ENCODE assay signal across 8 mouse cellular contexts in the genomic region with DNA sequence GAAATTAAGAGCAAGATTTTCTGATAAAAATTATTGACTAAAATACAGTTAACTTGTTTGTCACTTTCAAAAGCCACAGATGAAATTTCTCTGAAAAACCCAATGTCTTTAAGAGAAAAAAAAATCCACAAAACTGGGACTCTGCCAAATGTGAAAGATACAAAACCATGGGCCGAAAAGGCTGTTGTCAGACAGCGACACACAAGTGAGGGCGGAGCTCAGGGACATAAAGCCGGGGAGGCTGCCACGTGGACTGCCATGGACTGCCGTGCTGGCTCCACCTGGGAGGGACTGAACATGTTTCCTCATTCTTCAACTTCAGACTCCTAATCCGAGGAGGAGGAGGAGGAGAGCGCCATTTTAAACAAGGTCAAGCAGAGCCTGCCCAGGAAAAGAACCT.
A peak's percentile ranks its signal among the peaks of the same experiment; 100 is the strongest.
DNase-seq lines count a peak whose midpoint lies in the region; ATAC-seq lines count a peak whose summit lies in the region.

No protein-coding gene starts in this region.

- H3K9ac ChIP-seq in hindbrain, embryonic 13.5 days = no peak overlapping the region

- no peak for DNase-seq in hindbrain, embryonic 10.5 days (ENCODE audit: low spot score)
- peak; percentile 42 for DNase-seq in MN1 (ENCODE audit: low spot score)
- DNase-seq in heart, postnatal 4 days = peak; percentile 30
- no peak for DNase-seq in layer of hippocampus, postnatal 36 days
- no peak for DNase-seq in gastrocnemius, adult 8-10 months (ENCODE audit: low spot score in 2 of 2)
- DNase-seq in layer of hippocampus, adult 9-10 months (ENCODE audit: low spot score) = no peak

- H3K4me3 ChIP-seq in hindbrain, embryonic 10.5 days = no peak overlapping the region
- no peak overlapping the region for H3K4me3 ChIP-seq in hindbrain, embryonic 13.5 days

- no peak overlapping the region for H3K4me2 ChIP-seq in hindbrain, embryonic 13.5 days

- no peaks in the 10 kb centered on the region for H3K27me3 ChIP-seq in hindbrain, embryonic 10.5 days (ENCODE audit: insufficient read depth, poor library complexity, severe bottlenecking)
- H3K27me3 ChIP-seq in hindbrain, embryonic 13.5 days = no peaks in the 10 kb centered on the region

- no peaks in the 10 kb centered on the region for H3K36me3 ChIP-seq in hindbrain, embryonic 10.5 days
- H3K36me3 ChIP-seq in hindbrain, embryonic 13.5 days = no peaks in the 10 kb centered on the region

- H3K4me1 ChIP-seq in hindbrain, embryonic 10.5 days (replicated peaks) = peaks cover 20% of the 10 kb centered on the region
- H3K4me1 ChIP-seq in hindbrain, embryonic 13.5 days (replicated peaks) = peaks cover 24% of the 10 kb centered on the region

- H3K27ac ChIP-seq in hindbrain, embryonic 10.5 days = peak overlapping the region; percentile 59
- no peak overlapping the region for H3K27ac ChIP-seq in hindbrain, embryonic 13.5 days

- no peaks in the 10 kb centered on the region for H3K9me3 ChIP-seq in hindbrain, embryonic 10.5 days
- H3K9me3 ChIP-seq in hindbrain, embryonic 13.5 days = no peaks in the 10 kb centered on the region

- WGBS in hindbrain, embryonic 10.5 days = 65% methylated on average over 8 of the region's 8 CpGs
- 50% methylated on average over 8 of the region's 8 CpGs for WGBS in hindbrain, embryonic 13.5 days

- ATAC-seq in hindbrain, embryonic 13.5 days (ENCODE audit: low FRiP score) = no peak
- ATAC-seq in megakaryocyte progenitor cell, adult 5-6 weeks (replicated peaks; ENCODE audit: poor library complexity) = peak; percentile 83

Comparison
In these comparisons a context has a peak if more than half of its experiments do, and no peak if none do; other contexts are left out.
1. DNase-seq: peak in MN1 (single experiment) and heart, postnatal 4 days (single experiment); none in hindbrain, embryonic 10.5 days (single experiment), layer of hippocampus, postnatal 36 days (0 of 2), gastrocnemius, adult 8-10 months (0 of 2) and layer of hippocampus, adult 9-10 months (single experiment).